Mouse (Mus musculus) heart, postnatal 14 days (tissue): ENCODE measurements around the gene Cdk15. TPM values are rescaled to one million over a fixed set of nuclear protein-coding genes. Genes with fewer than 3 reads are reported as not detected.

Experiments used
- DNase-seq, 2 experiments: peaks; one replicate each; pipeline ENCODE4 v3.0.0; 2021 to 2022
- intact Hi-C: fragments of 180-260 bp; cut with DNase I; formaldehyde crosslinking; loops from one replicate; pipeline ENCODE4 v1.15.1; 2025
- total RNA-seq, 2 experiments: library from RNA; stranded (reverse); gene quantifications; 2 replicates each; pipeline ENCODE4 v1.2.3; 2021

Gene Cdk15
- total RNA-seq, 2 experiments from 2014 or later: 0.26 TPM; not detected in 1

- DNase-seq: peak; percentile 5 to 31
These were observed 13.4 kb downstream of the Cdk15 start for GRCm38 (mm10) chr1:59269951-59270689.

GRCm38 (mm10) chr1:59272189-59272588, 15.5 kb downstream of the Cdk15 start:
- intact Hi-C loops: no loop called here
- no peak for DNase-seq

More at GRCm38 (mm10) chr1:59269951-59270689, 13.4 kb downstream of the Cdk15 start:
- intact Hi-C loops: no loop called here

GRCm38 (mm10) chr1:59285880-59286279, 29.2 kb downstream of the Cdk15 start:
- intact Hi-C loops: no loop called here

GRCm38 (mm10) chr1:59286316-59286850, 29.7 kb downstream of the Cdk15 start:
- intact Hi-C loops: no loop called here
- no peak for DNase-seq

More at GRCm38 (mm10) chr1:59285880-59286279, 29.2 kb downstream of the Cdk15 start:
- no peak for DNase-seq

GRCm38 (mm10) chr1:59287733-59288132, 31.0 kb downstream of the Cdk15 start:
- no peak for DNase-seq
- intact Hi-C loops: no loop called here

- intact Hi-C loops: no loop called here
- no peak for DNase-seq
These were observed 34.9 kb downstream of the Cdk15 start for GRCm38 (mm10) chr1:59291652-59292051.

GRCm38 (mm10) chr1:59295769-59296168, 39.1 kb downstream of the Cdk15 start:
- DNase-seq: no peak
- intact Hi-C loops: no loop called here

- intact Hi-C loops: no loop called here
- DNase-seq: no peak
These were observed 40.5 kb downstream of the Cdk15 start for GRCm38 (mm10) chr1:59297167-59297566.

- intact Hi-C loops: no loop called here
These were observed 41.9 kb downstream of the Cdk15 start for GRCm38 (mm10) chr1:59298491-59299090.

GRCm38 (mm10) chr1:59307310-59307709, 50.6 kb downstream of the Cdk15 start:
- DNase-seq: no peak
- intact Hi-C loops: no loop called here

More at GRCm38 (mm10) chr1:59298491-59299090, 41.9 kb downstream of the Cdk15 start:
- DNase-seq: no peak

- intact Hi-C loops: no loop called here
- DNase-seq: no peak
These were observed 54.7 kb downstream of the Cdk15 start for GRCm38 (mm10) chr1:59311292-59311885.

GRCm38 (mm10) chr1:59312187-59313153, 55.8 kb downstream of the Cdk15 start:
- no peak for DNase-seq
- intact Hi-C loops: no loop called here

GRCm38 (mm10) chr1:59313154-59313940, 56.6 kb downstream of the Cdk15 start:
- intact Hi-C loops: no loop called here
- no peak for DNase-seq

GRCm38 (mm10) chr1:59315057-59315807, 58.5 kb downstream of the Cdk15 start:
- no peak for DNase-seq
- intact Hi-C loops: no loop called here

- intact Hi-C loops: loop anchor here (2.0 kb wide), 2 partner anchors 169 to 307 kb away; no protein-coding TSS in a partner anchor
- peak in 1 of 2 experiments; percentile 15 for DNase-seq
These were observed 59.3 kb downstream of the Cdk15 start for GRCm38 (mm10) chr1:59316031-59316385.

GRCm38 (mm10) chr1:59316386-59317051, 59.8 kb downstream of the Cdk15 start:
- intact Hi-C loops: loop anchor here (1.0 to 2.0 kb wide), 3 partner anchors 168 to 306 kb away; no protein-coding TSS in a partner anchor

GRCm38 (mm10) chr1:59317397-59317796, 60.7 kb downstream of the Cdk15 start:
- DNase-seq: no peak
- intact Hi-C loops: loop anchor here (1.0 to 2.0 kb wide), 3 partner anchors 167 to 305 kb away; no protein-coding TSS in a partner anchor

More at GRCm38 (mm10) chr1:59316386-59317051, 59.8 kb downstream of the Cdk15 start:
- DNase-seq: no peak

- intact Hi-C loops: no loop called here
- DNase-seq: no peak
These were observed 62.2 kb downstream of the Cdk15 start for GRCm38 (mm10) chr1:59318878-59319277.
